In genomic region chr2:172996207-172996606, GRCm38 (mm10) we compare ENCODE assay signal across 7 mouse cellular contexts. TPM values are rescaled to one million over a fixed set of nuclear protein-coding genes. Genes with fewer than 3 reads are reported as not detected.
DNase-seq lines count a peak whose midpoint lies in the region.

No protein-coding gene starts in this region.

- peak; percentile 36 for DNase-seq in ovary, postnatal 10 days (ENCODE audit: low spot score)
- no peak for DNase-seq in ovary, adult 18-20 months (ENCODE audit: low spot score)
- peak; percentile 80 for DNase-seq in adrenal gland, postnatal 25 days
- DNase-seq in frontal cortex, postnatal 10 days (ENCODE audit: low spot score in 2 of 2) = peak; percentile 59 to 69
- peak; percentile 86 for DNase-seq in layer of hippocampus, adult 11-12 months (ENCODE audit: low spot score)
- DNase-seq in lung, postnatal 25 days (ENCODE audit: low spot score) = peak; percentile 43
- peak; percentile 35 to 64 for DNase-seq in spleen, postnatal 14 days (ENCODE audit: low spot score in 2 of 2)

RNA-seq across cellular contexts. Expression of gene Rae1, which starts 3.7 kb away (rescaled TPM):
- total RNA-seq in adrenal gland, postnatal 25 days (2021) = 65.9 and 80.5 TPM in 2 replicates

RNA-seq across cellular contexts. Expression of gene Spo11, which starts 18.7 kb away (rescaled TPM):
- total RNA-seq in adrenal gland, postnatal 25 days (2021) = not detected in 2 replicates

RNA-seq across cellular contexts. Expression of gene Rbm38, which starts 24.1 kb away (rescaled TPM):
- total RNA-seq in adrenal gland, postnatal 25 days (2021) = 24.7 and 29.3 TPM in 2 replicates

RNA-seq across cellular contexts. Expression of gene Bmp7, which starts 56.1 kb away (rescaled TPM):
- 23.6 and 27.4 TPM in 2 replicates for total RNA-seq in adrenal gland, postnatal 25 days (2021)
